Mouse (Mus musculus) cortical plate, adult 2 months (tissue): ENCODE measurements around the gene Cst3. TPM values are rescaled to one million over a fixed set of nuclear protein-coding genes. Genes with fewer than 3 reads are reported as not detected.
A peak's percentile ranks its signal among the peaks of the same experiment; 100 is the strongest.

Experiments
- H3K27ac ChIP-seq: fragments of 200-500 bp; 2 replicates; pipeline ENCODE4 v1.5.1; 2012; ENCODE audit warnings: low read length, control low read depth, inconsistent platforms; ENCODE audit not compliant: insufficient read depth
- H3K4me1 ChIP-seq: fragments of 200-500 bp; 2 replicates; pipeline ENCODE4 v1.6.1; 2011; ENCODE audit warnings: low read length; ENCODE audit not compliant: control insufficient read depth, insufficient read depth
- H3K4me3 ChIP-seq: fragments of 200-500 bp; 2 replicates; pipeline ENCODE4 v1.5.1; 2011; ENCODE audit warnings: mild to moderate bottlenecking, low read length, control low read depth; ENCODE audit not compliant: insufficient read depth
- CTCF ChIP-seq: fragments of 200-500 bp; IDR thresholded peaks from 2 replicates; pipeline ENCODE4 v1.5.1; 2011; ENCODE audit warnings: mild to moderate bottlenecking, control low read depth, low read length; ENCODE audit not compliant: insufficient read depth; ENCODE audit errors: extremely low read depth
- POLR2A ChIP-seq: fragments of 200-500 bp; IDR thresholded peaks from 2 replicates; pipeline ENCODE4 v1.6.1; 2011; ENCODE audit warnings: mild to moderate bottlenecking, low read length, control low read depth; ENCODE audit not compliant: insufficient read depth; ENCODE audit errors: extremely low read depth
- polyA plus RNA-seq: library from polyadenylated mRNA; depleted of rRNA; stranded (reverse); fragments of >200 nt; gene quantifications from 2 replicates; pipeline ENCODE4 v1.2.3, GENCODE M21; 2012; rRNA removed

Gene Cst3
- 4,891 and 5,493 TPM in 2 replicates for polyA plus RNA-seq

DNA sequence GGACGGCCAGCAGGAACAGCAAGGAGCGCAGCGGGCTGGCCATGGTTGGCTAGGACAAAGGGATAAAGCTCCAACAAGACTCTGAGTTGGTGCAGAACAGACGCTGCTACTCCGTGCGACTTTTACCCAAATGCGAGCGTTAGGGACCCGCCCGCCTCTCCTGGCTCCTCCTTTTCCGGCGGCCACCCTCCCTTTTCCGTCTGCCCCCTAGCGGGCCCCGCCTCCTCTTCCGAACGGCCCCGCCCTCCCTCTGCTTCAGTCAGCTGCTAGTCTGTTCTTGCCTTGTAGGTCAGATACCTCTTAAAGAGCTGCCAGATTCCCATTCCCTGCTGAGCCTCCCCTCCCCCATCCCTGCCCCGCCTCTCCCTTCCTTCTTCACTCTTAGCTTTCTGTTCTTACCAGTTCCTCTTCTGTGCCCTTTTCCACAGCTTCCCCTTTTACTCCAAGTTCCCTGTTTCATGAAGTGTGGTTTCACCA lies at the start of gene Cst3:
TSS of gene Cst3 (minus strand) at position 358 of the 477 bp plus-strand sequence.
- TF ChIP-seq CTCF (no peak), POLR2A (peak; percentile 93)
- Histone ChIP-seq H3K4me1 (peaks cover 1% of the 10 kb centered on the region; the same call in 1 of the 2 replicates), H3K27ac (peak within 1 kb of the TSS; percentile 91), H3K4me3 (peak within 1 kb of the TSS; percentile 89)

DNA sequence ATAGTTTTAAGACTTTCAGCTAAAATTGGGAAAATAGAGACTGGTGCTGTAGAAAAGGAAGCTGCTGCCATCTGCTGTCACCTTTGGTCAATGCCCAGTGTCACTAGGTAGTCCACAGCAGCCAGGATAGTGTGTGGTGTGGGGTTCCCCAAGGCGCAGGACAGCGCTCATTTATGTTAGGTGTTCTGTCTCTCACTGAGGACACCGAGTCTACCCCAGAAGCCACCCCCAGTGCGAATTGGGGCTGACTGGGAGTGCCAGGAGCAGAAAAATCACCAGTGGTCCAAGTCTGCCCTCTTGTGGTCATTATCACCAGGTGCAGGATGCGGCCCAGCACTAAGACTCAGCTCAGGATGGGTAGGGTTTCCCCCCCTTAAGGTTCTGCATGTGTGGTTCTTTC lies 26.8 kb upstream of the Cst3 start:
- no peak overlapping the region for H3K27ac ChIP-seq
- TF ChIP-seq CTCF, result peak; percentile 76
- no peak for TF ChIP-seq POLR2A

GRCm38 (mm10) chr2:148900305-148900704 lies 24.8 kb upstream of the Cst3 start:
- Histone ChIP-seq H3K27ac (no peak overlapping the region), H3K4me3 (no peak overlapping the region), H3K4me1 (no peaks in the 10 kb centered on the region; the same call in 1 of the 2 replicates)
- TF ChIP-seq POLR2A (no peak), CTCF (no peak)

More for the DNA sequence above, 26.8 kb upstream of the Cst3 start:
- H3K4me1 ChIP-seq, result no peaks in the 10 kb centered on the region; the same call in 1 of the 2 replicates
- H3K4me3 ChIP-seq, result no peak overlapping the region

DNA sequence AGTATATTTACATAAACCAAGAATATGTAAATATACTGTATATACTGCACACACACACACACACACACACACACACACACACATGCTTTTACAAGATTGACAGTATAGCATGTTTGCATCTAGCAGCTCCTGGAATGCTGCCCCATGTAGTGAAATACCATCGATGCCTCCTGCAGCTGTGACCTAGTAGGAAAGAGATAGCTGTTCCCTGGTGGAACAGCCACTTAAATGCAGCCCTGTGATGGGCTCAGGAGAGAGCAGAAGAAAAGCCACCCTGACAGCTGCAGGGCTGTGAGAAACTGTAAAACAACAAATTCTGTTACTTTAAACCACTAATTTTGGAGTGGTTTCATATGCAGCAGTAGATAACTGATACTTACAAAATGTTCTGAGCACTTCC lies 20.7 kb upstream of the Cst3 start:
- no peaks in the 10 kb centered on the region; the same call in 1 of the 2 replicates for H3K4me1 ChIP-seq
- H3K27ac ChIP-seq, result no peak overlapping the region
- no peak overlapping the region for H3K4me3 ChIP-seq
- no peak for TF ChIP-seq CTCF
- no peak for TF ChIP-seq POLR2A

GRCm38 (mm10) chr2:148893107-148893506 lies 17.6 kb upstream of the Cst3 start:
- H3K27ac ChIP-seq, result no peak overlapping the region
- no peak for TF ChIP-seq POLR2A
- no peak for TF ChIP-seq CTCF
- no peak overlapping the region for H3K4me3 ChIP-seq
- H3K4me1 ChIP-seq, result no peaks in the 10 kb centered on the region

DNA sequence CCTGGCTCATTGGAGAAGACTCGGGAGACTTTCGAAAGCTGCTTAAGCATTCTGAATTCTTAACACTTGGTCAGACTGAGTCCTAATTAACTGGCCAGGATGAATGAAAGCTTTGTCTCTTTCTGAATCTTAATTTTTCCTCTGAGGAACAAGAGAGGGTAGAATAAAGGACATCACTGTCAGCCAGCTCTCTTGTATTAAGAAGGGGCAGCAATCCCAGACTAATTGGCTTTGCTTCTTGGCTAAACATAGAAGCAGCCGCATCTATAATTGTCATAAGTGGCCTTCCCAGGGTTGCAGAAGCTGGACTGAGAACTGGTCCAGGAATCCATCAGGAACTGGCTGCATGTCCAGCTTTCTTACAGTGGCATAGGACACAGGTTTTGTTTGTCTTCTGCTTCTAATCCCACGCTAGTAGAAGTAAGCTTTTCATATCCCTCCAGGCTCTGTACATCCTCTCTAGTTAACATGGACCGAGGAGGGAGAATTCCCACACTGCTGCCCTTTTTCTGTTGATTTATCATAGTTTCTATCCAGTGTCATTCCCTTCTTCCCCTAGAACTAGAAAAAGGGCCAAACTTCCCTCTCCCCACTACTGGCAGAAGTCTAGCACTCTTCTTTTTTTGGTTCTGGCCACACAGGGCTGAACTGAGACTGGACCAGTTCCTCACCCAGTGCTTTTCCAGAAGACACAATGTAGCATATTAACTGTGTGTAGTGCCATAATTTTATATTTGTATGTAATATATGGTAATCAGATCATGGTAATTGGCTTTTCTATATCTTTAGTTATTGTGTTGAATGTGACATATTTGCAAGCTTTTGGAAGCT lies 14.7 kb upstream of the Cst3 start:
- no peak for TF ChIP-seq POLR2A
- no peak for TF ChIP-seq CTCF
- Histone ChIP-seq H3K4me1 (no peaks in the 10 kb centered on the region), H3K4me3 (no peak overlapping the region), H3K27ac (peak overlapping the region; percentile 87)

- TF ChIP-seq CTCF (no peak), POLR2A (no peak)
- Histone ChIP-seq H3K4me3 (no peak overlapping the region), H3K4me1 (no peaks in the 10 kb centered on the region), H3K27ac (peak overlapping the region; percentile 67; the same call in 1 of the 2 replicates)
Measured at GRCm38 (mm10) chr2:148889331-148890010, 14.0 kb upstream of the Cst3 start.

DNA sequence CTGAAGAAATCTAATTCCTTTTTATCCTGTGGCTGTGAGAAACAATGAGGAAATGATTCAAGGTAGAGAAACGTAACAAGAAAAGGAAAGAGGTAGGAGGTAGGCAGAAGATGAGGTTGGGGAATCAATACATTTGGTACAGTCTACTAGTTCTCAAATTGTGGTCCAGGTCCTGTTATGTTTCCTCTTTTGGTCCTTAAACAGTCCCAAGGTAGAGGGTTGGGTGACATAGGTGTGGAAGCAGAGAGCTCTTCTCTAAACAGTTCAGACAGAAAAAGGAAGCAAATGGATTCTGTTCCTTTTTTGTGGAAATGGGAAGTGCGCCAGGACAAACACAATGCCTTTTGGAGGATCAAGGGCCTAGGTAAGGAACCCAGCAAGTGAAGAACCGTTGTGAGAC lies 13.4 kb upstream of the Cst3 start:
- Histone ChIP-seq H3K4me3 (no peak overlapping the region), H3K4me1 (no peaks in the 10 kb centered on the region), H3K27ac (0 out of 2 replicates have a peak overlapping the region, but pooled peaks have one; percentile 67)
- TF ChIP-seq CTCF (no peak), POLR2A (no peak)

DNA sequence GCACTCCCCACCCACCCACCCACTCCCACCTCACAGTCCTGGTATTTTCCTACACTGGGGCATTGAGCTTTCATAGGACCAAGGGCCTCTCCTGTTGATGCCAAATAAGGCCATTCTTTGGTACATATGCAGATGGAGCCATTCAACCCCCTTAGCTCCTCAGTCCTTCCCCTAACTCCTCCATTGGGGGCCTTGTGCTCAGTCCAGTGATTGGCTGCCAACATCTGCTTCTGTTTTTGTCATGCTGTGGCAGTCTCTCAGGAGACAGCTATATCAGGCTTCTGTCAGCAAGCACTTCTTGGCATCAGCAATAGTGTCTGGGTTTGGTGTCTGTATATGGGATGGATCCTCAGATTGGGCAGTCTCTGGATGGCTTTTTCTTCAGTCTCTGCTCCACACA lies 9.2 kb upstream of the Cst3 start:
- TF ChIP-seq POLR2A (no peak), CTCF (no peak)
- H3K4me1 ChIP-seq, result no peaks in the 10 kb centered on the region
- no peak overlapping the region for H3K27ac ChIP-seq
- no peak overlapping the region for H3K4me3 ChIP-seq
